13 mouse cellular contexts compared by ENCODE assay signal in genomic region chr7:69655583-69655982, GRCm38 (mm10).
DNase-seq lines count a peak whose midpoint lies in the region; ATAC-seq lines count a peak whose summit lies in the region.
"Had no signal": no experiment of that assay in that cellular context is flagged by ENCODE, and none has a peak within 500 bp of the region (broad histone marks: within the 10 kb centered on the region; RNA-seq: fewer than 3 reads in every experiment).

No protein-coding gene starts in this region.

- no peaks in the 10 kb centered on the region for H3K27me3 ChIP-seq in kidney, embryonic 14.5 days (ENCODE audit: control insufficient read depth, insufficient read depth, low read length)
- H3K27me3 ChIP-seq: liver, embryonic 12.5 days had no signal

- no peak overlapping the region for H3K9ac ChIP-seq in kidney, embryonic 14.5 days (ENCODE audit: low read depth, low read length)
- H3K9ac ChIP-seq: liver, embryonic 12.5 days had no signal

- no peaks in the 10 kb centered on the region for H3K9me3 ChIP-seq in kidney, embryonic 14.5 days (ENCODE audit: control insufficient read depth, low read length)
- H3K9me3 ChIP-seq: liver, embryonic 12.5 days; midbrain, embryonic 10.5 days had no signal

- 0 out of 2 replicates have a peak, but pooled peaks have one; percentile 43 for ATAC-seq in kidney, embryonic 14.5 days (ENCODE audit: low FRiP score, low TSS enrichment)
- ATAC-seq in erythroid progenitor cell, adult 5-6 weeks (replicated peaks; ENCODE audit: low FRiP score, poor library complexity, severe bottlenecking) = no peak
- ATAC-seq: liver, embryonic 12.5 days had no signal

- DNase-seq in embryo, embryonic 10 days (ENCODE audit: low spot score) = peak; percentile 35
- DNase-seq in embryo, embryonic 9.5 days (ENCODE audit: extremely low spot score) = no peak
- no peak for DNase-seq in kidney, adult 8-10 months
- DNase-seq in ovary, adult 18-20 months (ENCODE audit: low spot score) = peak; percentile 2
- DNase-seq in ovary, postnatal 10 days (ENCODE audit: low spot score) = no peak
- DNase-seq in retina, postnatal 1 day = peak; percentile 43
- DNase-seq: adrenal gland, postnatal 10 days; thymus, postnatal 4 days had no signal

- H3K4me2 ChIP-seq in kidney, embryonic 14.5 days (replicated peaks; ENCODE audit: low read depth, low read length) = no peak overlapping the region
- H3K4me2 ChIP-seq: liver, embryonic 12.5 days had no signal

- H3K27ac ChIP-seq in kidney, embryonic 14.5 days (ENCODE audit: low read depth, low read length) = no peak overlapping the region
- H3K27ac ChIP-seq: left cerebral cortex, adult 2 months; liver, embryonic 12.5 days; midbrain, embryonic 10.5 days had no signal

- H3K4me3 ChIP-seq in kidney, embryonic 14.5 days (ENCODE audit: low read length) = no peak overlapping the region
- H3K4me3 ChIP-seq: left cerebral cortex, adult 2 months; liver, embryonic 12.5 days; midbrain, embryonic 10.5 days had no signal

- H3K36me3 ChIP-seq in kidney, embryonic 14.5 days (ENCODE audit: control insufficient read depth, insufficient read depth, low read length) = no peaks in the 10 kb centered on the region
- H3K36me3 ChIP-seq: liver, embryonic 12.5 days; midbrain, embryonic 10.5 days had no signal

- H3K4me1 ChIP-seq in kidney, embryonic 14.5 days (ENCODE audit: control insufficient read depth, insufficient read depth, low read length) = no peaks in the 10 kb centered on the region
- H3K4me1 ChIP-seq: liver, embryonic 12.5 days had no signal

- WGBS in kidney, embryonic 14.5 days = 11% methylated on average over 9 of the region's 9 CpGs

Comparison
In these comparisons a context has a peak if more than half of its experiments do, and no peak if none do; other contexts are left out.
1. DNase-seq: peak in embryo, embryonic 10 days (single experiment), ovary, adult 18-20 months (single experiment) and retina, postnatal 1 day (single experiment); none in embryo, embryonic 9.5 days (single experiment), kidney, adult 8-10 months (0 of 2) and ovary, postnatal 10 days (single experiment).